Mouse (Mus musculus) adrenal gland, adult 8-10 months (tissue): ENCODE measurements around the gene Gm4985. TPM values are rescaled to one million over a fixed set of nuclear protein-coding genes. Genes with fewer than 3 reads are reported as not detected.
"Not testable (repeated sequence)": the region's sequence is repeated elsewhere in the genome, so short reads cannot be mapped to it uniquely, and the experiment has no call there.

ENCODE experiments used
- DNase-seq: peaks from one replicate; pipeline ENCODE4 v3.0.0; 2022
- microRNA-seq, 2 experiments: library from miRNA; unstranded; fragments of <30 nt; microRNA quantifications; one replicate each; pipeline ENCODE4 v1.2.0; 2022
- total RNA-seq, 4 experiments: library from RNA; stranded (reverse); gene quantifications; 2 replicates each; pipeline ENCODE4 v1.2.4; 2022

Gene Gm4985
- not detected for total RNA-seq

- not testable (repeated sequence) for DNase-seq
Observed at GRCm38 (mm10) chrX:23958834-23959233, at the start of gene Gm4985. Gene Gm4985 (minus strand): TSS chrX:23958934.

- no peak for DNase-seq
Observed at GRCm38 (mm10) chrX:23954161-23954560, 4.6 kb downstream of the Gm4985 start.

Small RNAs within 50 kb of the gene (microRNA-seq; reads per million reads assigned to microRNA genes)
- 0 reads per million in 2 experiments for gene Gm25299

Other genes with a start within 250 kb of the Gm4985 start
- gene Gm4907, start 76.4 kb downstream of the Gm4985 start, total RNA-seq = not detected